Mouse (Mus musculus): ENCODE results near the gene Sec24a.

GRCm38 (mm10) chr11:51780773-51781267 lies 17.4 kb upstream of the Sec24a start:
- TF ChIP-seq ZNF384 (IDR thresholded peaks at IDR 0.05; ENCODE audit: low read depth, low read length), result no peak
- TF ChIP-seq ZC3H11A (IDR thresholded peaks at IDR 0.05; ENCODE audit: borderline replicate concordance, low read depth, low read length), result no peak
- TF ChIP-seq MAFK (IDR thresholded peaks at IDR 0.05; ENCODE audit: insufficient read depth, low read depth, low read length), result no peak
- TF ChIP-seq CHD2 (IDR thresholded peaks at IDR 0.05; ENCODE audit: low read depth, low read length), result no peak
